Mouse (Mus musculus) frontal cortex, postnatal 10 days (tissue): ENCODE measurements around the gene Plxna3.

Experiments
- DNase-seq, 2 experiments: peaks; one replicate each; pipeline ENCODE4 v3.0.0; 2022; ENCODE audit warnings: low spot score in 2 of 2, mixed read lengths in 1 of 2

Plxna3 gene

DNA sequence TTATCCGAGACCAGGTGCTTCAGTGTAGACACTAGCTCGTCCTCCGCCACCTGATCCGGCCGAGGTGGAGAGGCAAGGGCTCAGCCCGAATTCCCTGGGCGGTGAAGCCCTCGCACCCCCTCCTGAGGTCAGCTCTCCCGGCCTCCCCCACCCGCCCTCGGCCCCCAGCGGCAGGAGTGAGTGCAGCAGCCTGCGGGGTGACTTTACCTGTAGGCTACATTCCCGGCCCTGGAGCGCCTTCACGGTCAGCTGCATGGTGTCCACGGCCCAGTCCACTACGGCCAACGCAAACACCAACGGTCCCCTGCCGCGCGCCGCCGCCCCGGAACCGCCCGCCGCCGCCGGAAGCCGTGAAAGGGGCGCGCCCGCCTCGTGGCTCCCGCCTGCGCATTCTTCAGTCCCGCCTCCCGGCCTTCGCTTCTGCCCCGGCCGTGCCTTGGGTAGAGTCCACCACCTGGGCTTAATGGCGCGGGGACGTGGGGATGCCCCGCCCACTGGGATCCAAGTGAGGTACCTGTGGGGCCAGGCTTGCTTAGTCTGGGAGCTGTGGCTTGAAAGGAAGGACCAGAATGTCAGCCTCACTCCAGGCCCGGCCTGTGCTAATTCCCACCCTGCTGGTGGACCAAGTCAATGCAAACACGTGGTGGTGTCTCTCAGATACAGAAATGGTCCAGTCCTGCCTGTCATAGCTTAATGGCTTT is 39.5 kb downstream of the Plxna3 start:
- DNase-seq = peak; percentile 21 to 51

DNA sequence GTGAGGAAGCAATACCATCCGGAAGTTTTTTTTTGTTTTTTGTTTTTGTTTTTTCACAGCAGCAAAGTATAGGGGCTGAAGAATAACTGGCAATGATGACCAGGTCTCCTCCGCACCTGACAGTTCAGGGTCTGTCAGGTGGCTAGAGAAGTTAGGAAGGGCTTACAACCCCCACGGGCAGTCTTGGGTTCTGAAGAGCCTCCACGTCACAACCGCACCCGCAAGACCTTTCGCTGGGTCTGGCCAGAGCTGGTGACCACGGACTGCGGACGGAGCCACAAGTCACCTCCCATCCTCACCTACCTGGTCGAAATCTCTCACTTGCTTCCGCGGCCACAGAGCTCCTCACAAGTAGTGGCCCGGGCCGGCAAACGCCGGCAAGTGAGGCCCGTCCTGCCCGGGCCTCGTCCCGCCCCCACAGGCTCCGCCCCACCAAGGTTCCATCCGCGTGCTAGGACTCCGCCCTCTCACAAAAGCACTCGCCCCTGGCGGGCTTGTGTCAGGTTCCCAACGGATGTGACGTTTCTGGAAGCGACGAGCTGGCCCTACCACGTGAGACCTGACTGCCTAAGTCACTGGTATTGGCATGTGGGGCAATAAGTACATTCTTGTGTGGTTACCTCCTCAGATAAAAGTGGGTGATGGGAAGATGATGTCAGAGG is 44.2 kb downstream of the Plxna3 start, which contains the start of the genes Ubl4a and Slc10a3:
TSS of gene Ubl4a (minus strand) at position 331 of the 662 bp plus-strand sequence.
TSS of gene Slc10a3 (minus strand) at position 462 of the 662 bp plus-strand sequence.
- peak; percentile 74 to 79 for DNase-seq

DNA sequence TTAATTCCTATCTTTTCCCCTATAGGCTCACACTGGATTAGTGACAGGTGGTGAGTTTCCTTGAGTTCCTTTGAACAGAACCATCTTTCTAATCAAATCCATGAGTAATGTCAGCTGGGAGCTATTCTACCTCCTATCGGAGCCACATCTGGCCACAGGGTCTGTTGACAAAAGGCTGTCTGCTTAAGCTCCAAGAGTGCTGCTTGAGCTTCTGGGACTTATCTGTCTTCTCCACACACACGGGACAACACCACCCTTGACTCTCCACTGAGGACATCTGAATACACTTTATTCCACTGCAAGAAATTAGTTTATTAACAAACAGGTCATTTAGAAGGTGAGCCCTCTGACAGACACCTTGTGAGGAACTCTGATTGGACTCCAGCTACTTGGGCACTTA is 55.6 kb downstream of the Plxna3 start:
- no peak for DNase-seq

DNA sequence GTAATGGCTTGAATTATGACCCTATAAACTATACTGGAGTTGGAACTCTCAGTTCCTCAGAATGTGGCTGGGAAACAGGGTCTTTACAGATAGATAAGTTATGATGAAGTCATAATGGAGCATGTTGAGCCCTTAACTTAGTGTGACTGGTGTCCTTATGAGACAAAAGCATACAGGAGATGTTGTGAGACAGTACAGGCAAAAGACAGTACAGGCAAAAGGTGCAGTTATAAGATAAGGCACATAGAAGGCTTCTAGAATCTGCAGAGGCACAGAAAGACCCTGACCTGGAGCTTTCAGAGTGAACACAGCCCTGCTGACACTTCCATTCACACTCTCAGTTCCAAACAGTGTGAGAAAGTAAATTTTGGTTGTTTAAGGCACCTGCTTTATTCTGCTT is 59.3 kb downstream of the Plxna3 start:
- DNase-seq = no peak

DNA sequence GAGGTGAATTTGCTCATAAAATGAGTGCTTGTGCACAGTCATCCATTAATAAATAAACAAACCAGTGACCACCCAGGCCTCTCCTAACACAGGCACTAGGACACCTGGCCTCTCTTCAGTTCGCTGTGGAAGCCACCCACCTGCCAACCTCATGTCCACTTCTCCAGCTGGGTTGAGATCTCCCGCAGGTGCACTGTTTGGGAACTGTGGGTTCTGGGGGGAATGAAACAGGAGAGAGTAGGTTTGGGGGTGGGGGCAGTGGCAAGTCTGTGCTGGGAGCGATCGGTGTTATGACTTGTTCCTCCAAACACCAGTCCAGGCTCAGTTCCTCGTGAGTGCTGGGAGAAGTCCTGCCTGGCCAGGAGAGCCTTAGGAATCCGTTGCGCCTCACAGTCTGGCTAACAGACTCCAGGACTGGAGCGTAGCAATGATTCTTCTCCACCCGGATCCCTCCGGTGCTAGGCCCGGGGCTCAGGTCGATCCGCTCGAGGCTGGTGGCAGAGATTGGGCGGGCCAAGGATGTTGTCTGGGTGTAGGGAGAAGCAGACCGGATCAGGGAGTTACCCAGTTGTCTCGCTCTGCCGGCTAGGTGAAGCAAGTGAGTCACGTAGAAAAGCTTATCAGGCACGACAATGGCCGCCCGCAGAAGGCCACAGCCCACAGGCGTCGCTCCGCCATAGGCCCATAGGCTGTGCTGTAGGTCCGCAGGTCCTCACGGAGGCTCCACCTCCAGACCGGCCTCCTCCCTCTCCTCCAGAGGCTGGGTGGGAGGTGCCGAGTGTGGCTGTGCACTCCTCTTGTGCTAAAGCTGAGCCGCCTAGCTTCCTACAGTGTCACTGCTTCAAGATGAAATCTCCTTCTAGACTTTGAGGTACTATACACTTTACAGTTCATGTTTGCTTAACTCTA is 63.9 kb downstream of the Plxna3 start, which contains the start of the genes Fam3a and Ikbkg:
TSS of gene Fam3a (minus strand) at position 738 of the 909 bp plus-strand sequence.
TSS of gene Ikbkg (plus strand) at position 756 of the 909 bp plus-strand sequence.
- DNase-seq = peak; percentile 75 to 81
